Mouse (Mus musculus): Measurements from ENCODE around the gene Dcbld2.

The Dcbld2 gene

DNA sequence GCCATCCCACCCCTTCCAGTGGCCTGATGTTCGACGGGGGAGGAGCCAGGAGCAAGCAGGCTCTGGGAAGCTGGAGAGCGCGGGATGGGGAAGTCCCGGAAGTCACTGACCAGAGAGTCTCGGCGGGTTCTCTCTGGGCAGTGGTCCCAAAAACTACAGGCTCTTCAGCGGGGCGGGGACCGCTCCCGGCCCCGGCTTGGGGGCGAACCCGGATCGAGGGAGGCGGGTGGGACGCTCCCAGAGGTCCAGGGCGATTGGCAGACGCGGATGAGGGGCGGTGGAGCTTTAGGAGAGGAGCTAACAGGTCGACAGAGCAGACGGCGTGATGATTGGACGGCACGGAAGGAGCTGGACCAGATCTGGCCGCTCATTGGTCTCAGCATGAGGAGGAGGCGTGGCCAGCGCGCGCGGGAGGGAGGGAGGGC is at the start of gene Dcbld2:
TSS of gene Dcbld2 (plus strand) at position 382 of the 425 bp plus-strand sequence.
- DNase-seq (ENCODE audit: low read depth) = peak; percentile 95

DNA sequence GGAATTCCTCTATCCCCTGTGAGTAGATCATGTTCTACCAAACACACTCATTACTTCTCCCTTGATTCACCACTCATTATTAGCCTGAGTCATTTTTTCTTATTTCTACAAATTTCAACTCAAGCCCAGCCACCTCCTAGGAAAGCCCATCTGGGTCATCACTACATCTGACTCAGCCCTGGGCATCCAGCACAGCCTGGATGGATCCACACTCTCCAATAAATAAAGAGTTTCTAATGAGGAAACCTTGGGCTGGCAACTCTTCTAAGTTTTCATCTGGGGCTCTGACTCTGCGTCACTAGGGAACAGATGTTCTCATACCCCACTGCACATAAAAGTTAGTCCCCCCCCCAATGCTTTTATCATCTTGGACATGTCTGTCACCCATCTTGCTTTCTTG is 31.1 kb upstream of the Dcbld2 start:
- DNase-seq (ENCODE audit: low read depth) = no peak

DNA sequence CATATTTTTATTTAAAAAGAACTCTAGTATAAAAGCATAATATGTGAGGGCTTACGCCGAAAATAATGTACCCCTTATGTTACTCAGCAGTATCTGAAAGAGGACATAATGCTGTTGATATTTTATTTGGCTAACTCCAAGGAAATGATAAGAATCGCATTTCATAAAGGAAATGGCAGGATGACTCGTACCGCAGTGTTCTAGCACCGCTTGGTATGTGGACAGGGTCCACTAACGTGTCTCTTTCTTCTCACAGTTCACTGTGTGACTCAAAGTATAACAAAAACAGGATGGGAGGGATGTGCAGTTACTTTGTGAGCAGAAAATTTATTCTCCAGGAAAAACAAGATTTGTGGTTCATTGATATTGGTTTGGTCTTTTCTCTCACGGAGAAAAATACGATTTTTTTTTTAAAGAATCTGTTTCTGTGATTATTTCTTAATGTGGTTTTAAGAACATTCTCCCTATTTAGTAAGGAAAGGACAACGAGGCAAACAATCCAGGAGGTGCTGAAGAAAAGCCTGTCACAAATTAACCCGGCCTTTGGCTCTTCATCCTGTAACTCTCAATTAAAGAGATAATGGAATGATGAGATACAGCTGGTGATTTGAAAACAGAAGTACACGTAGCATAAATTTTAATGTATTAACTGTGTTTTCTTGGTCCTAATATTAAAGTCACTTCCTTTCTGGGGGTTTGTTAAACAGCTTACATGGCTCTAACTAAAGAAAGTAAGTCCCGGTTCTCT is 30.3 kb upstream of the Dcbld2 start:
- no peak for DNase-seq (ENCODE audit: low read depth)

DNA sequence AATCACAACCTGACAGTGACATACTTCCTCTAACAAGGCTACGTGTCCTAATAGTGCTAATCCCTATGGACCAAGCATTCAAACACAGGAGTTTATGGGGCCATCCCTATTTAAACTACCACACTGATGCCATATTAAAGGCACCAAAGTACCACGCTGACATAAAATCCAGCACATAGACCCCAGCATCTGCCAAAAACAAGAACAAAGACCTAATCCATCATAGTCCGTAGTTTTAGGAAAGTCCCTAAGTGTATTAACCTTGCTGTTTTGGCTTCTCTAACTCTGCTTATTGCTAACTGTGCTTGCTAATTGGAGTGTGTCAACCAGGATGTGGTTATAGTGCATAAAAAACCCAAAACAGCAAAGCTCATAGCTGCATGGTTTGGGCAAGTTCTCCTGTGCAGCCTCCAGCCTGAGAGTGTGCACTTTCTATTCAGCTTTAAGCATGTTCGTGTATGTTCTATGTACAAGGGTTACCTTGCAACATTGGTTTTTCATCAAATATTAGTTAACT is 21.9 kb upstream of the Dcbld2 start:
- no peak for DNase-seq (ENCODE audit: low read depth)

DNA sequence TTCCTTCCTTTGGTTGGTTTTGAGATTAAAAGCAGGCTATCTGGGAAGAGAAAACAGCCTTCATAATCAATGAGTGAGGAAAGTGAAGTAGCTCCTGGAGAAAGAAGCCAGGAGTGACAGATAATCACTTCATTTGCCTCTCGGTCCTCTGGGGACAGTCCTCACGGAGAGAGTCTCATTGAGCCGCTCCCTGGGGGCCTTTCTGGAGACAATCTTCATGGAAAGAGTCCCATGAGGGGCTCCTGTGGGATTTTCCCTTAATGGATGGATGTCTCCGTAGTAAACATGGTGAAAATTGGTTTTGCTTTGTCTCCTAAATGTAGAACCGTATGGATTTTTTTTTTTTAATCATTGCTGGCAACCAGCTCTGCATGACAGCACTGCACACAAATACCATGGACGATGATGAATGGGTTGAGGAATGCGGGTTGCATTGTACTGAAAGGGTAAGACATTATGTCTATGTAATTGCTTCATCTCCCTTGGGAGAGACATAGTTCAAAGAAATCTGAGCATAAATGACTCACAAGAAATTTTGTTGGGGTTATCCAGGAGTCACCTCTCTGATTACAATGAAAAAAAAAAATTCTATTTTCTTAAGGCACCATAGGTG is 19.0 kb upstream of the Dcbld2 start:
- DNase-seq (ENCODE audit: low read depth) = no peak

DNA sequence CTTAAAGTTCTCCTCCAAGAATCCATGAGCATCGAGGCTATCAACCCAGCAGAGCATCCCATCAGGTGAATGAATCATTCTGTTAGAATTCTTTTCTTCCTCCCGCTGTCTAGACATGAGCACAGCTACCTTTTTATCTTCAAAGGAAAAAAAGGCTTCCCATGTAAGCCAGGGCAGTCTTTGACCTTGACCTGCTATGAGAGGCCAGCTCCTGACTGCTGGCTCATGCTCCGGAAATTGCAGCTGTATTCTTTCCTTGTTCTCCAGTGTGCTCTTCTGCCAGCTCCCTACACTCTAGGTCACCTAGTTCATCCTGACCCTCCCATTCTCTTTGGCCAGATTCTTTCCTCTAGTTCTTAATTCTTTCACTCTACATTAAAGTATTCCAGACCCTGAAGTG is 15.2 kb upstream of the Dcbld2 start:
- DNase-seq (ENCODE audit: low read depth) = no peak

DNA sequence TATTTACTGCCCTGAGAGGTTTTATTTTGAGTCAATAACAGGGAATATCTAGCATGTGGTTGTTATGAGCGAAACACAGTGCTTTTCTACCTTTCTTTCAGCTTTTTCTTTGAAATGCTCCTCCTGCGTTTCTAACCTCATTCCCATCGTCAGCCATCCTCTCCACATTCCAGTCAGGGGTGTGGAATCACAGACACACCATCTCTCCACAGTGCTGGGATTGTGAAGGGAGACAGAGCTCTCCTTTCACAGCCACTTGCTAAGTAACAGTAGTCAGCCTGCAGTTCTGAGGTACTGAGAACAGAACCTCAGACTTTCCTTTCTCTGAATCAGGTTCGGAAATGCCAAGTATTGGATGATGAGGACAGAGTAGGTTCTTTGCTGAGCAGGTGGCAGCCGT is 14.1 kb upstream of the Dcbld2 start:
- DNase-seq (ENCODE audit: low read depth) = no peak

DNA sequence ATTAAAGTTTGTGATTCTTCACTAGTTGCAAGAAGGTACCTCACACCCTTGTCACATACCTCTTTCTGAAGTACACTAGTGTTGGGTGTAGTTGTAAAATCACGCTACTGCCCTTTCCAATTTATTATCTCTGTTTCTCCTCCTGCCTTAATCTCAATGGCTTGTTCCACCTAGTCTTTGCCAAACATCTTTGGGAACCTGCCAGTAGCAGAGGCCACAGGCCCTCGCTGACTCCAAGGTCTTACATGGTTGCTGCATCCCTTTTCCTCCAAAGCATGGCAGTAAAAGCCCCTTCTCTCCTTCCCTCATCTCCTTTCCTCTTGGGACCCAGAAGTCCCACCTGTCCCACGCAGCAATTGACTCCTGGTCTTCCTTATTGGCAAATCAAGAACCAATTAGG is 9.6 kb upstream of the Dcbld2 start:
- DNase-seq (ENCODE audit: low read depth) = no peak

DNA sequence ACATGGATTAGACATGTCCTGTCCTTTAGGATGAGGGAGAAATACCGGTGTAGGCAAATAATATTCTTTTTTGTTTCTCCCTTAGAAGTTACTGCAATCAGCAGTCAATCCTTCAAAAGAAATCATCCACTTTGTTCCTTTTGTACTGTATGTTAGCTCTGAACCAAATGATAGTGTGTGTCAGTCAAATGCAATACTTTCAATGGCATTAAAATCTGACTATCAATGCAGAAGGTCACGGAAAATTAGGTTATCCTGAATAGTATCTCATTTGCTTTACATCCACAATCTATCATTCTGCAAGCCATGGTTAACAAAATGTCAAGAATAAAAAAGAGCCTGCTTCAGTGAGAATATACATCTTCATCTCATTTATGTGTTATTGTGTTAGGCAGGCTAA is 7.2 kb upstream of the Dcbld2 start:
- DNase-seq (ENCODE audit: low read depth) = no peak

DNA sequence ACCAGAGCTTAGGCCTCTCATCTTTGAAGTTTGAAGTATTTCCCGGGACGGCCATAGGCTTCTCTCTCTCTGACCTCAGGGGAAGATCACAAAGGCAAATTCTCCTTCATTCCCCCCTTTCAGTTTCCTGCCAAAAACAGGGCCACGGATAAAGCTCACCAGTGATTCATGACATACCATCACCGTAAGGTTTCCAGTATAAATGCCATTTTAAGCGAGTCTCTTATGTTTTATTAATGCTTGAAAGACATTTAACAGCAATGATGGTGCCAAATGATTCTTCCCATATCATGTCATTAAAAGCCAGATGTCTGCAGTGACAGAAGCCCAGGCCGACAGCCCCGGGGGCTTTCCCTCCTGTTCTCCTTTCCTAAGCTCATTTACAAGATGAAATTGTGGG is 3.6 kb upstream of the Dcbld2 start:
- DNase-seq (ENCODE audit: low read depth) = no peak

DNA sequence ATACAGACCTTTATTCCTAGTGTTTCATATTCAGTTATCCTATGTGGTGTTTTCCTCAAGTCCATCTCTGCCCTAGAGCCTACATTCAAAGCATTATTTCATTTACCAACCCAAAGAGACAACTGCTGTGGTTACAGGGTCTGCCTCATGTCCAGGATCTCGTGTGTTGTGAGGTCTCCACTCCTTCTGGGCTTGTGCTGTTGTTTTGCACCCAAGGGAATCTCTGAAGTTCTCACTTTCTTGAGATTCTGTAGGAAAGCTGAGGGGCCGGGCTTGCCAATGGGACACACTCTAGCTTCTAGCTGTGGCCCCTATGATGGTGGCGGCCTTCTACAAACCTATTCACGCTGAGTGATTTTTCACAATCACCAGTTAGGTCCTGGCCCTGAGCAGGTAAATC is 3.0 kb upstream of the Dcbld2 start:
- DNase-seq (ENCODE audit: low read depth) = no peak

DNA sequence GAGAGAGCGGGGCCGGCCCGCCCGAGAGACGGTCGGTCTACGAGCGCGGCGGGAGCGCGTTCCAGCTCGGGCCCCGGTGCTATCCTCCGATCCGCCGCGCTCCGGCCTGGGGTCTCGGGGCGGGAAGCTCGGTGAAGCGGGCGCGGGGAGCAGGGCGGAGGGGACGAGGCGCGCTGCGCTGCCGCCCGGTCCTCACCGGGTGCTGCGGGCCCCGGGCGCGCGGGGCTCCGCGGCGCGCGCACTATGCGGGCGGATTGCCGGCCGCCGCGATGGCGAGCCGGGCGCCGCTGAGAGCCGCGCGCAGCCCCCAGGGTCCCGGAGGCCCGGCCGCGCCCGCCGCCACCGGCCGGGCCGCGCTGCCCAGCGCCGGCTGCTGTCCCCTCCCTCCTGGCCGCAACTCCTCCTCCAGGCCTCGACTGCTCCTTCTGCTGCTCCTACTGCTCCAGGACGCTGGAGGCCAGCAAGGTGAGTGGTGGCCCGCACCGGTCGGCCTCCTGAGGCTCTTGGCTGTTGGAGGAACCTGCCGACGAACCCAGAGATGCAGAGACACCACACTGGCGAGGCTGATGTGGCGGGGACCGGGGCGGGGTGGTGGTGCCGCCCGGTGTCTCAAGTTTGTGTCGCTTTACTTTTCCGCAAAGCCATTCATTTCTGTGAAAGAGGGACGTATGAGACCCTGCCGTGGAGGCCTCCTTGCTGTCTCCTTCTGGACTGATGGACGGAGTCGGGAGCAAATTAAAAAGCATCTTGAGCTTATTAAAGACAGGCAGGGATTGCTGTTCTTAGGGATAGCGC is 441 bp downstream of the Dcbld2 start:
- DNase-seq (ENCODE audit: low read depth) = no peak

DNA sequence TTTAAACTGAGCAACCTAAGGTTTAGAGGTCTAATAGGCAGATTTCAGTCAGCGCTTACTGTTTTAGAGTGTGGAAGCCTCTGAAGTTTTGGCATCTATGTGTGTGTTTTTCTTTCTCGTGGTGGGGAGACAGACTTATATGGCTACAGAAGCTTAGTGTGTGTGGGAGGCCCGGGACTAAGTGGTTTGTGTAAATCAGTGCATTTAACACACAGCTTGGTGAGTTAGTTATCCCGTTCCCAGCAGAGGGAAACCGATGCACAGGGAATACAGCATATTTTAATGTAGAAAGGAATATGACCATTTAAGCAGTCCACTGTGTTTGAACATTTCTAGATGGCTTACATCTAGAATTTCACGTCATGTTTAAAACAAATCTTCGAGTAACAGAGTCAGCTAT is 1.6 kb downstream of the Dcbld2 start:
- DNase-seq (ENCODE audit: low read depth) = no peak

DNA sequence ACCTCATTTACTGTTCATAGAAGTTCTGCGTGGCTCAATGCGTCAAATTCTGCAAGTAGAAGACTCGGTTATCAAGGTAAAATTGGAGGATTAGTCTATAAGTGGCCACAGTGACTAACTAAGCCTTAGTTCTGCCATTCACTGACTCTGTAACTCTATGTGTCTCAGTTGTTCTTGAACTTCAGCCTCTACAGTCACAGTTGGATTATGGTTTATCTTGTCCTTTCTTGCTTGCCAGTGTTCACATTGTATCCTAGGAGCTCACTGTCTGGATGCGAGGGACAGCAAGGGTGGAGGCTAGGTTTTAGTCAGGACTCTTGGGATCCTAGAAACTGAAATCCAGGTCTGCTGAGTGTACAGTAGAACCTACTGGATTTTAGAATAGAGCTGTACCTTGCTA is 6.6 kb downstream of the Dcbld2 start:
- no peak for DNase-seq (ENCODE audit: low read depth)

DNA sequence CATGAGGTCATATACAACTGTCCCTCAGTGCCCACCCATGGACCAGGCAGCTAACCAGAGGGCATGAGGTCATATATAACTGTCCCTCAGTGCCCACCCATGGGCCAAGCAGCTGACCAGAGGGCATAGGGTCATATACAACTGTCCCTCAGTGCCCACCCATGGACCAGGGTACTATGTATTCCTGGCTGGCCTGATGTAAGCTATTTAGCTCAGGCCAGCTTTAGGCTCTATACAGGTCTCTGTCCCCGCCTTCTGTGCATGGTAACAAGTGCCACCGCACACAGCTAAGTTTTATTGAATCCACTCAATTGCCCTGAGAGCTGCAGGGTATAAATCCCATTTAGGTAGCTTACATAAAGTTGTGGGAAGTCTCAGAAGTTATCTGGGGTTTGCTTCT is 7.3 kb downstream of the Dcbld2 start:
- no peak for DNase-seq (ENCODE audit: low read depth)

DNA sequence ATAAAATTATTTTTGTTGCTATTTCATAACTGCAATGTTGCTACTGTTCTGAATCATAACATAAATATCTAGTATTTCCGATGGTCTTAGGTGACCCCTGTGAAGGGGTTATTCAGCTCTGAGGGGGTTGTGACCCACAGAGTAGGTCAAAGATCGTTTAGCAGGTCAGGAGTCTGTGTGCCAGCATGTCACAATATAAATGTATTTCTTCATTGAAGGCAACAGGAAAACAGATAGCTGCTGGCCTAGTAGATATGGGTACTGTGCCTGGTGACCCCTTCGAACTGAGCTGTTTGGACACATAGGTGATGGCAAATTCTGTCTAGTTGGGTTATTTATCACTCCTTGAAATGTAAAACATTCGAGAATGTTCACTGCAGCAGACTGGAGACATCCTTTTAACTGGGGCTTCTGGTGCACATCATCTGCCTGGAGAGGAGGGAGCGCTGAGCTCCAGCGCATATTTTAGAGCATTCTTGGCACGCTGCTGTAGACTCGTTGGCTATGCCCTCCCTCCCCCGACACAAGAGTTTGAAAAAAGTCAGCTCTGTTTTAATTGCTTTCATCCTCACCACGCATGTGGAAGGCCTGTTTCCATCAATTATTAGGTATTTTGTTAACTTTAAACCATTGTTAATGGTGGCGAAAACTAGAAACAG is 13.6 kb downstream of the Dcbld2 start:
- DNase-seq (ENCODE audit: low read depth) = no peak

DNA sequence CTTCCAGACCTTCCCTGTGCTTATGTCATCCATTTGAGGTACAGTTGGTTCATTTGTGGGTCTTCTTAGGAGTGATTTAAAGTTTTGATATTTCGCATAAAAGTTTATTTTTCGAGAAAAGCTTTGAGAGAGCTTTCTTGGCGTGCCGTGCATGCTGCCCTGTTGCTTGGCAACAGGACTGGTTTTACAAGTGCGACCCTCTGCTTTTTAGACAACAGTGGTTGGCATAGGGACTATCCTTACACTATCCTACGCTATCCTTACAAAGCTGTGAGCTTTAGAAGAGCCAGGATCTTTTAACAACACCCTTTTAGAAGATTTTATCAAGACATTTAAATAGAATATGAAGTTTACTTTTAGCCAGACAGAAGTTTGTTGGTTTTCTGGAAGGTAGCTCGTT is 22.0 kb downstream of the Dcbld2 start:
- DNase-seq (ENCODE audit: low read depth) = no peak

DNA sequence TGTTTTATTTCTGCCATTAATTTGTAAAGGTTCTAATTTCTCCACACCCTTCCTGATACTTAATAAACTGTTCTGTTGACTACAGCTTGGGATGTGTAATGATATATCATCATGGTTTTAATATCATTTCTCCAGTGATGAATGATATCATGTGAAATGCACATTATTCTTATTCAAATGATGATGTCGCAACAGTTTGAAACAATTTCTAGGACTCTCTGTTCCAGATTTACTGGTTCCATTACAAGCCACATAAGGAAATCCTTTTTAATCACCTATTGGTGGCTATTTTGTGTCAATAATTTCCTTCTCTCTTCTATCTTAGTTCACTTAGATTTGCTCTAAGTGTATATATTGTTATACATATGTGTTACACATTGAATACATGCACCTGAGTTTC is 24.1 kb downstream of the Dcbld2 start:
- no peak for DNase-seq (ENCODE audit: low read depth)

DNA sequence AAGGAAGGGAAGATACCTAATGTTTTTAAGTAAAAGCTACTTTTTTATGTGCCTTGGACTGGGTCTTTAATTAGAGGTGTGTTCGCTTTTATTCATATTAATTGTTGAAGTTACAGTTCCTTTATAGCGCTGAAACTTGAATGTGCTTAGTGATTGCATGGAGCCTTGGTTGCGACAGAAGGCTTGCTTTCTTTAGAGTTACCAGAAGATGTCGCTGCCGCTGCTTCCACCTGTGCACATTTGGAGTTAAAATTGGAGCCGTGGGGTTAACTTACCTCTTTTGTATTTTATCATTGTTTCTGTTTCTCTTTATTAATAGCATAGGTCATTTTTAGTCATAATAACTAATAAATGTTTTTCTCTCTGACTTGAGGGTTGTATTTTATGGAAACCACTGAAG is 36.5 kb downstream of the Dcbld2 start:
- no peak for DNase-seq (ENCODE audit: low read depth)

DNA sequence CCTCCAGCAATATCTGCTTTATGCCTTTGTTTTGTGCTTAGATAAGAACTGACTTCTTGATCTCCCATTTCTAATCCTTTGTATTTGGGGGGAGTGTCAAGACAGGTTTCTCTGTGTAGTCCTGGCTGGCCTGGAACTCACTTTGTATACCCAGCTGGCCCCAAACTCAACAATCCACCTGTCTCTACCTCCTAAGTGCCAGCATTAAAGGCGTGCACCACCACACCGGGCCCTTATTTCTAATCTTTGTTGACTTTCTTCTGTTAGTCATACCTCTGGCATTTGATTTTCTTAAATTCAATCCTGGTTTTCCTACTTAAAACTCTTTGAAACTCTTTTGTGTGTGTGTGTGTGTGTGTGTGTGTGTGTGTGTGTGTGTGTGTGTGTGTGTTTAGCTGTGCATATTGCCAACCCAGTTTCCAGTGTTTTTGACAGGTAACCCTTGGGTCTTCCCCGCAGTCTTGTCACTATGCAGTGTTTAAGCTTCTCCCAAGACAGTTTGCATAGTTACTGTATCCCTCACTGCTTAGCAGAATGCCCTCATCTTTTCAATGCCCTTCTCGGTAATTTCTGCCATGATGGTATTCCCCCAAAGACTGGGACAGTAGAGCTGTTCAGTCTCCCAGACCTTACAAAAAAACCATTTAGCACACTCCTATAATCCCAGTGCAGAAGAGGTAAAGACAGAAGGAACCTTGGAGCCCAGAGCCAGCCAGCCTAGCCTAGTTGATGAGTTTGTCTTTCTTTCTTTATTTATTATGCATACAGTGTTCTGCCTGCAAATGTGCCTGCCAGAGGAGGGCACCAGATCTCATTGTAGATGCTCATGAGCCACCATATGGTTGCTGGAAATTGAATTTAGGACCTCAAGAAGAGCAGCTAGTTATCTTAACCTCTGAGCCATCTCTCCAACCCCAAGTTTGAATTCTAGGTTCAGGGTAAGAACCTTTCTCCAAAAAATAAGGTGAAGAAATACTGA is 38.3 kb downstream of the Dcbld2 start:
- DNase-seq (ENCODE audit: low read depth) = no peak

DNA sequence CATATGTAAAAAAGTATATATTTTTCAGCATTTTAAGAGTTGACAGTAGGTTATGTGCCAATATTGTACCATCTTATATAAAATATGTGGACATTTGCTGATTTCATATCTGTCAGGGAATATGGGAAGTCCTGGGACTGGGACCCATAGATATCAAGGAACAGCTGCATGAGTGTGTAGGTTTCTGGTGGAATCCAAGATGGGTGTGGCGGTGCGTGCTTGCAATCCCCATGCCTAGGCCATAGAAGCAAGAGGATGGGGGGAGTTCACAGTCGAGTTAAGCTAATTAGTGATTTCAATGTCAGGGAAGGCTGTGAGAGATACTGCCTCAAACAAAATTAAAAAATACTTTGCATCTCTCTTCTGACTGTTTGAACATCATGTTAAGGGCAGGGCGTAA is 40.8 kb downstream of the Dcbld2 start:
- DNase-seq (ENCODE audit: low read depth) = no peak
